Mouse (Mus musculus) G1E-ER4 (cell line): Measurements from ENCODE around the gene Gprc5c. TPM values are rescaled to one million over a fixed set of nuclear protein-coding genes. Genes with fewer than 3 reads are reported as not detected.

Experiments used
- GATA1 ChIP-seq: IDR thresholded peaks from one replicate; pipeline ENCODE4 v1.8.0; 2012; ENCODE audit warnings: low read length, inconsistent platforms
- polyA plus RNA-seq: library from polyadenylated mRNA; stranded (reverse); fragments of >175 nt; gene quantifications from 2 replicates; pipeline ENCODE4 v1.2.3, GENCODE M21; 2012

Gene Gprc5c
- polyA plus RNA-seq, 1 experiment, result not detected

- TF ChIP-seq GATA1, result no peak
These were observed 1.6 kb downstream of the Gprc5c start for GRCm38 (mm10) chr11:114852311-114853173.

DNA sequence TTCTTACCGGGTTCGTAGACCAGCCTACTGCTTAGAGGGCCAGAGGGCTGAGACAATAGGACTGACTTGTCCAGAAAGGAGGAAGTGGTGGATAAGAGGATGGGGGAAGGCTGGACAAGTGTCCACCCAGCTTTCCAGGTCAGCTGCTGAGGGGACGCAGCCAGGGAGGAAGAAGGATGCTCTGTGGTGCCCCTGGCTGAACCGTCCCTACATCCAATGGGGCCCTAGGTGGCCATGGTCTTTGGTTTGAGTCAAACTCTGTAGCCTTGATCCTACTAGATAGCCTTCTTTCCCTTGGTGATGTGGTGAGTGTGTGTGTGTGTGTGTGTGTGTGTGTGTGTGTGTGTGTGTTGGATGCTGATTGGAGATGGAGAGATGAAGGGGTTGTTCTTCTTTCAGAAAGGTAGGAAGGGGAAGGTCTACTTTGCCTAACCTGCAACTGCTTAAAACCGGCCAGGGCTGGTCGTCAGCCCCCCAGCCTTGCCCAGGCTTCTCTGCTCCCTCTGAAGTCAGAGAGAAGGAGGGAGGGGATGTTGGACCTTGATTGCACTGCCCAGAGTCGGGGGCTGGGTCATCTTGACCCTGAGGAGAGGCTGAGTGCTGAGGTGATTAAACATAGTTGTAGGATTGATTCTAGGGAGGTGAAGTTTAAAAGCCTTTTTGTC is 2.4 kb downstream of the Gprc5c start:
- no peak for TF ChIP-seq GATA1

- no peak for TF ChIP-seq GATA1
These were observed 3.6 kb downstream of the Gprc5c start for GRCm38 (mm10) chr11:114854581-114854980.

- TF ChIP-seq GATA1, result no peak
These were observed 5.2 kb downstream of the Gprc5c start for GRCm38 (mm10) chr11:114856125-114856524.

DNA sequence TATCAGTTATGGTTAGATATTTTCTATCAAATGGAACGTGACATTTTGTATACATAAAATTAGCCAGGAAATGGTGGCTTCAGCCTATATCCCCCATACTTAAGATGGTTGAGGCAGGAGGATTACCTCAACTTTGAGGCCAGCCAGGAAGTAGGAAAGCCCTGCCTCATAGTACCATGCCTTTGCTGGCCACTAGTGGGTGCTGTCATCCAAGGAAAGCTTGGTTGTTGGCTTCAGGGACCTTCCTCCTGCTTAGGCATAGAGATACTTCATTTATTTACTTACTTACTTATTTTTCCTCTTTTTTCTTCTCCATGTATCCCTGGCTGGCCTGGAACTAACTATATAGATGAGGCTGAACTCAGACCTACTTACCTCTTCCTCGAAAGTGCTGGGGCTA is 7.7 kb downstream of the Gprc5c start:
- no peak for TF ChIP-seq GATA1

DNA sequence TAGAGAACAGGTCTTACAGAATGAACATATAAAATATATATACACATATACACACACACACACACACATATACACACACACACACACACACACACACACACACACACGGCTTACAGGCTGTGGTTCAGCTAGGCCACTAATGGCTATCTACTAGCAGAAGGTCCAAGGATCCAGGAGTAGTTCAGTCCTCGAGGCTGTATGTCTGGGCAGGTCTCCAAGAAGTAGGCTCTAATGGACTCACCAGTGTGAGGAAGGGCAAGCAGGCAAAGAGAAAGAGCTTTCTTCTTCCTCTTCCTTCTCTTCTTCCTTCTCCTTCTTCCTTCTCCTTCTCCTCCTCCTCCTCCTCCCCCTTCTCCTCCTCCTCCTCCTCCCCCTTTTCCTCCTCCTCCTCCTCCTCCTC is 10.1 kb downstream of the Gprc5c start:
- no peak for TF ChIP-seq GATA1

DNA sequence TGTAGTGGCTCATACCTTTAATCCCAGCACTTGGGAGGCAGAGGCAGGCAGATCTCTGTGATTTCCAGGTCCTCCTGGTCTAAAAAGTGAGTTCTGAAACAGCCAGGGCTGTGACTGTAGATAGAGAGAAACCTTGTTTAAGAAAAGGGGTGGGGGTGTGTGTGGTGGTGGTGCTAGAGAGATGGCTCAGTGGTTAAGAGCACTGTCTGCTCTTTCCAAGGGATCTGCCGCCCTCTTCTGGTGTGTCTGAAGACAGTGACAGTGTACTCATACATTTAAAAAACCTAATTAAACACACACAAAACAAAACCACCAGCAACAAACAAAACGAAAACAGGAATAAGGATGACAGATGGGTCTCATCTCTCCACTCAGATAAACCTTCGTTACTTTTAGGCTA is 11.7 kb downstream of the Gprc5c start:
- no peak for TF ChIP-seq GATA1

- no peak for TF ChIP-seq GATA1
These were observed 13.0 kb downstream of the Gprc5c start for GRCm38 (mm10) chr11:114863918-114864420.

DNA sequence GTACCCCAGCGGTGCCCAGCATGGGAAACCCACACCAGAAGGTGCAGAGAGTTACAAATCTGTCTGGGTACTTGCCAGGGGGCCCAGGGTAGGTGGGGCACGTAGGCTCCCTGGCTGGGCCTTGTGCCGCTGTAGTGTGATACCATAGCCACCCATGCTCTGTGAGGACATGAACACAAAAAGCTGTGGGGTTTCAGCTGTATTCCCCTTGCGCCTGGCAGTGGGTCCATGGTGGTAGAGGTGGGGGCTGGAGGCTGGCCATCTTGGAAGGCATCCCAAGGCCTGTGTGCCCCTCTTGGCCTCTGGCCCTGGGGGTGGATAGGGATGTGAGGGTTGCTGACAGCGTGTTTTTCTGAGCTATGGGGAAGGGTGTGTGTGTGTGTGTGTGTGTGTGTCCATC is 15.0 kb downstream of the Gprc5c start:
- no peak for TF ChIP-seq GATA1

GRCm38 (mm10) chr11:114866486-114867360 is 15.8 kb downstream of the Gprc5c start:
- no peak for TF ChIP-seq GATA1

DNA sequence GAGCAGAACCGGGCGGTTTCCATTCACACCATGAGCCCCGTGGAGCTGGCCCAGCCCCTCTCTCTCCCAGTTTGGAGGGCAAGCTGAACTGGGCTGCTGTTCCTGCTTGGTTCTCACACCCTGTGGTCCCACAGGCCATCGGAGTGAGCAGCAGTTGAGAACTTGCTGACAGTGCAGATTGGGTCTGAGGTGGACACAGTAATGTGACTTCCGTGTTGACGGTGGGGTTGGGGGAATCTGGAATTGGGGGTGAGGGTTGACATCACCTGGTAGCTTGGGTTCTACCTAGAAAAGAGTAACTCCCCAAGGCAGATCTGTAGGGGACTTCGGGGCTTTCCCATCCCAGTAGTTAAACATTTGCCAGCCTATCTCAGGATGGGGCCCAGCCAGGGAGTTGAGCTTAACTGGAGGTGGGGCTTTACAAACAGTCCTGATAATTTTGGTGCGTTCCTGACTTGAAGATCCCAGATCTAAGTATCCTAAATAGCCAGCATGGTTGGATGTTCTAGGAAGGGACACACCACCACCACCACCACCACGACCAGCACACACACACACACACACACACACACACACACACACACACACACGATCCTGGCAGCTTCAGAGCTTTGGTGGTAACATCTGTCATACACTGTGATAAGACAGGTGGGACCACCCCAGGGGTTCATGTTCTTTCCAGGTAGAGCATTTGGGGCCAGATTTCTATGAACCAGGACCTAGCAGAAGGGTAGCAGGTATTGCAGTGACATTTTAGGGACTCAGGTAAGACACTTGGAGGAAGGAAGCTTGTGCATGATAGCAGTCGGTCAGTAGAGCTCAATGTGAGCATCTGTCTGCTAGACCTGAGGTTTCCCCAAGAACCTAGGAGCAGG is 16.6 kb downstream of the Gprc5c start:
- no peak for TF ChIP-seq GATA1

- TF ChIP-seq GATA1, result no peak
These were observed 17.3 kb downstream of the Gprc5c start for GRCm38 (mm10) chr11:114868280-114868679.

DNA sequence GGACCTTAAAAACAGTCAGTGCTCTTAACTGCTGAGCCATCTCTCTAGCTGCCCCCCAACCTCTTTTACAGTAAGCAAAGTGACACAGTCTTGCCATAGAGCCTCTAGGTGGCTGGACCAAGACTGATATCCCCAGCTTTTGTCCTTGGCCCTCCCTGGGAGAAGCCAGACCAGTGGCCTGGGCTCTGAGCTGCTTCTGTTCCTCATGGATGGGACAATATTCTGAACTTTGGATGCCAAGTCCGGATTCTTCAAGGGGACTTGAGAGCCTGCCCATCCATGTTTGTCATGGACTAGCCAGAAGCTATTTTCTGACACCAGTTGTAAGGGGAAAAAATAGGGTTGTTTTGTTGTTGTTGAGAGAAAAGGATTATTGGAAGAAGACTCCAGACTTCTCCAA is 18.8 kb downstream of the Gprc5c start:
- no peak for TF ChIP-seq GATA1

DNA sequence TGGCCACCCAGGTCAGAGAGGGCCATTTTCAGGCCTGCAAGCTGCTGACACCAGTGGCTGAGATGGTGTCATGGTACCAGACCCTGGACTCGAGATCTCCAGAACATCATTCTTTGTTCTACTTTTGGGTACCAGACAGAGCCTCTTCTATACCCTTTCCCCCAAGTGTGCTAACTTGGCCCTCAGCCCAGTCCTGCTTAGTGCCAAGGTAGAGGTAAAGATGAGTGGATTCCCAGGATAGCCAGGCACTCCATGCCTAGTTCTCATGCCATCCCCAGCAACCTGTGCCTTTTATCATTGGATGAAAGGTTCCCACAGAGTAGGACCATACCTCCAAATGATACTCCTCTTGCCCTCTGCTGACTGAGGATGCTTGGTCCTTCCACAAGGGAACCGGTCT is 20.6 kb downstream of the Gprc5c start:
- TF ChIP-seq GATA1, result no peak
